Mouse (Mus musculus): Measurements from ENCODE around the gene Flad1.
A peak's percentile ranks its signal among the peaks of the same experiment; 100 is the strongest.

DNA sequence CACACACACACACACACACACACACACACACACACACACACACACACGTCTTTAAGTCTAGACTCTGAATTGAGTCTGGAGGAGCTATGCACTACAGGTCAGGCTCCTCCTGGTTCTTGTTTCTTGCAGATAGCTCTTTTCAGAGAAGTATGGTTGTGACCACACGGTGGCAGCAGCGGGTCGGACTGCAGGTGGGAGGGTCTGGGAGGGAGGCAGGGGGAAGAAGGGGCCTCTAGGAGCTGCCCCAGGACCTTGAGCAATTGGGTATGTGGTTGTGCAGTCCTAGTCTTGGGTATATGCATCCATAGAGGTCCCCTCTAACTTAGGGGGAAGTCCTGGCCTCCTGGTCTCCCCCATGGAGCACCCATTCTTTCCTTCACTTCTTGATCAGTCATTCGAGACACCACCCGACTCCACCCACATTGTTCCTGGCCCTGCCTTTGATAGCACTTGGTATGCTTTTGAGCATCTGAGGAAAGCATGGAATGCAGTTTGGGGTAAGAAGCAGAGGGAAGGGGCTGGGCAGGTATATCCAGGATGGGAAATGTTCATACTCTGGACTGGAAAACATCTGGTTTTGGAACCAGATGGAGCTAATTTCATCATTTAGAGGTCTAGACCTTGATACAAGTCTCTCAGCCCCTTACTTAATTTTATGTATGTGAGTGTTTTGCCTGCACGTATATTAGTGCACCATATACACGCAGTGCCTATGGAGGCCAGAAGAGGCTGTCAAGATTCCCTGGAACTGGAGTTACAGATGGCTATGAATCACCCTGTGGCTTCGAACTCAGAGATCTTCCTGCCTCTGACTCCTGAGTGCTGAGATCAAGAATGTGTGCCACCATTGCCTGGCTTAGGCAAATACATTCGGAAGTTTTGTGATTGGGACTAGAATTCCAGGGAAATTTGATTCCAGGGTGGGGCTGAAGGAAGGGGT, 45.3 kb upstream of the Flad1 start:
- peak; percentile 76; the same call in 1 of the 2 replicates for TF ChIP-seq CTCF (IDR thresholded peaks at IDR 0.05; ENCODE audit: extremely low read depth, insufficient read depth, insufficient read length, insufficient replicate concordance)
- no peak for TF ChIP-seq POLR2A (IDR thresholded peaks at IDR 0.05; ENCODE audit: low read depth, low read length)
